Mouse (Mus musculus) C2C12 (cell line): ENCODE measurements around the gene Atrn.

Experiments used
- CEBPB ChIP-seq: IDR thresholded peaks from one replicate; pipeline ENCODE4 v1.6.1; 2011; ENCODE audit warnings: low read depth, mild to moderate bottlenecking, control low read depth, moderate library complexity
- CTCF ChIP-seq: IDR thresholded peaks from one replicate; pipeline ENCODE4 v1.5.1; 2011; ENCODE audit not compliant: control insufficient read depth, insufficient read depth, insufficient read length
- MAX ChIP-seq: IDR thresholded peaks from one replicate; pipeline ENCODE4 v1.6.1; 2011; ENCODE audit warnings: mild to moderate bottlenecking, control low read depth
- MYOD1 ChIP-seq: IDR thresholded peaks from one replicate; pipeline ENCODE4 v1.6.1; 2011; ENCODE audit warnings: low read depth; ENCODE audit not compliant: control insufficient read depth, insufficient read length
- MYOG ChIP-seq: IDR thresholded peaks from one replicate; pipeline ENCODE4 v1.6.1; 2011; ENCODE audit not compliant: control insufficient read depth, insufficient read length; ENCODE audit errors: extremely low read depth
- USF1 ChIP-seq: IDR thresholded peaks from one replicate; pipeline ENCODE4 v1.6.1; 2011; ENCODE audit warnings: low read depth, mild to moderate bottlenecking, control low read depth, moderate library complexity

GRCm38 (mm10) chr2:130897856-130898255 lies 8.4 kb upstream of the Atrn start:
- TF ChIP-seq MYOD1 (no peak), CTCF (no peak), MAX (no peak), USF1 (no peak), MYOG (no peak), CEBPB (no peak)
